Mouse (Mus musculus): Measurements from ENCODE around the gene Spata45. TPM values are rescaled to one million over a fixed set of nuclear protein-coding genes. Genes with fewer than 3 reads are reported as not detected.
"Not testable (repeated sequence)": the region's sequence is repeated elsewhere in the genome, so short reads cannot be mapped to it uniquely, and the experiment has no call there.

Spata45 gene
- polyA plus RNA-seq, 1 experiment from 2014 or later, result not detected

- Histone ChIP-seq H3K27ac (no peak overlapping the region), H3K36me3 (0 out of 2 replicates have a peak, but pooled peaks cover 5% of the 10 kb centered on the region), H3K4me2 (no peak overlapping the region), H3K9ac (no peak overlapping the region), H3K9me3 (no peaks in the 10 kb centered on the region), H3K27me3 (no peaks in the 10 kb centered on the region), H3K4me3 (no peak overlapping the region), H3K4me1 (peaks cover 10% of the 10 kb centered on the region)
- 40% methylated on average over 7 of the region's 7 CpGs for WGBS
- no peak for ATAC-seq (ENCODE audit: insufficient number of reproducible peaks, low FRiP score, low TSS enrichment, low read depth)
Observed at GRCm38 (mm10) chr1:191021016-191021415, 15.4 kb upstream of the Spata45 start.

- H3K36me3 ChIP-seq, result 0 out of 2 replicates have a peak, but pooled peaks cover 5% of the 10 kb centered on the region
- no peaks in the 10 kb centered on the region for H3K27me3 ChIP-seq
- H3K4me1 ChIP-seq, result peaks cover 17% of the 10 kb centered on the region
- no peak for ATAC-seq (ENCODE audit: insufficient number of reproducible peaks, low FRiP score, low TSS enrichment, low read depth)
- H3K27ac ChIP-seq, result no peak overlapping the region
- H3K4me3 ChIP-seq, result no peak overlapping the region
- no peaks in the 10 kb centered on the region for H3K9me3 ChIP-seq
- no peak overlapping the region for H3K4me2 ChIP-seq
- whole genome bisulfite sequencing, result 64% methylated on average over 2 of the region's 2 CpGs
- H3K9ac ChIP-seq, result no peak overlapping the region
Observed at GRCm38 (mm10) chr1:191023140-191023539, 13.3 kb upstream of the Spata45 start.

- not testable (repeated sequence) for H3K9me3 ChIP-seq; ATAC-seq (ENCODE audit: insufficient number of reproducible peaks, low FRiP score, low TSS enrichment, low read depth); H3K27ac ChIP-seq; H3K4me2 ChIP-seq; H3K4me3 ChIP-seq; H3K9ac ChIP-seq; H3K27me3 ChIP-seq; H3K36me3 ChIP-seq
- H3K4me1 ChIP-seq, result peaks cover 17% of the 10 kb centered on the region
- WGBS, result 90% methylated on average over 6 of the region's 6 CpGs
Observed at GRCm38 (mm10) chr1:191023806-191024205, 12.6 kb upstream of the Spata45 start.

GRCm38 (mm10) chr1:191025016-191026012 lies 11.1 kb upstream of the Spata45 start:
- H3K9ac ChIP-seq, result peak overlapping the region; percentile 77
- H3K27me3 ChIP-seq, result no peaks in the 10 kb centered on the region
- peak; percentile 21 for ATAC-seq (ENCODE audit: insufficient number of reproducible peaks, low FRiP score, low TSS enrichment, low read depth)
- 3% methylated on average over 60 of the region's 69 CpGs for WGBS
- H3K4me3 ChIP-seq, result peak overlapping the region; percentile 83
- H3K9me3 ChIP-seq, result no peaks in the 10 kb centered on the region
- H3K4me1 ChIP-seq, result peaks cover 17% of the 10 kb centered on the region
- peak overlapping the region; percentile 93 for H3K4me2 ChIP-seq
- 0 out of 2 replicates have a peak, but pooled peaks cover 2% of the 10 kb centered on the region for H3K36me3 ChIP-seq
- peak overlapping the region; percentile 75 for H3K27ac ChIP-seq

GRCm38 (mm10) chr1:191026021-191026713 lies 10.3 kb upstream of the Spata45 start, which contains the start of gene Flvcr1:
Gene Flvcr1, minus strand, starts transcription at chr1:191026158.
- Histone ChIP-seq H3K36me3 (0 out of 2 replicates have a peak, but pooled peaks cover 2% of the 10 kb centered on the region), H3K9me3 (no peaks in the 10 kb centered on the region), H3K9ac (peak within 1 kb of the TSS; percentile 77), H3K27me3 (no peaks in the 10 kb centered on the region), H3K4me2 (peak within 1 kb of the TSS; percentile 93), H3K4me1 (peaks cover 17% of the 10 kb centered on the region), H3K4me3 (peak within 1 kb of the TSS; percentile 83), H3K27ac (peak within 1 kb of the TSS; percentile 82)
- under 1% methylated on average over 50 of the region's 50 CpGs for WGBS
- ATAC-seq (ENCODE audit: insufficient number of reproducible peaks, low FRiP score, low TSS enrichment, low read depth), result peak; percentile 99

GRCm38 (mm10) chr1:191030182-191030581 lies 6.3 kb upstream of the Spata45 start:
- peaks cover 11% of the 10 kb centered on the region for H3K4me1 ChIP-seq
- no peaks in the 10 kb centered on the region for H3K27me3 ChIP-seq
- no peak overlapping the region for H3K9ac ChIP-seq
- 66% methylated on average over 10 of the region's 10 CpGs for WGBS
- H3K9me3 ChIP-seq, result no peaks in the 10 kb centered on the region
- H3K4me2 ChIP-seq, result no peak overlapping the region
- H3K36me3 ChIP-seq, result no peaks in the 10 kb centered on the region
- no peak overlapping the region for H3K4me3 ChIP-seq
- H3K27ac ChIP-seq, result no peak overlapping the region
- ATAC-seq (ENCODE audit: insufficient number of reproducible peaks, low FRiP score, low TSS enrichment, low read depth), result no peak

GRCm38 (mm10) chr1:191030922-191031425 lies 5.5 kb upstream of the Spata45 start:
- not testable (repeated sequence) for ATAC-seq (ENCODE audit: insufficient number of reproducible peaks, low FRiP score, low TSS enrichment, low read depth); H3K4me1 ChIP-seq; H3K4me2 ChIP-seq; H3K4me3 ChIP-seq; H3K36me3 ChIP-seq; H3K9me3 ChIP-seq; H3K27ac ChIP-seq; H3K9ac ChIP-seq; H3K27me3 ChIP-seq
- 71% methylated on average over 6 of the region's 6 CpGs for WGBS

GRCm38 (mm10) chr1:191035649-191036048 lies 790 bp upstream of the Spata45 start:
- Histone ChIP-seq H3K9me3 (no peaks in the 10 kb centered on the region), H3K4me1 (no peaks in the 10 kb centered on the region), H3K27me3 (no peaks in the 10 kb centered on the region), H3K4me3 (no peak overlapping the region), H3K4me2 (no peak overlapping the region), H3K9ac (no peak overlapping the region), H3K36me3 (no peaks in the 10 kb centered on the region), H3K27ac (no peak overlapping the region)
- ATAC-seq (ENCODE audit: insufficient number of reproducible peaks, low FRiP score, low TSS enrichment, low read depth), result no peak
- 46% methylated on average over 4 of the region's 4 CpGs for WGBS

GRCm38 (mm10) chr1:191037999-191038398 lies 1.6 kb downstream of the Spata45 start:
- Histone ChIP-seq H3K4me3 (no peak overlapping the region), H3K4me1 (no peaks in the 10 kb centered on the region), H3K27ac (no peak overlapping the region), H3K9me3 (no peaks in the 10 kb centered on the region), H3K27me3 (no peaks in the 10 kb centered on the region), H3K36me3 (no peaks in the 10 kb centered on the region), H3K9ac (no peak overlapping the region), H3K4me2 (no peak overlapping the region)
- no peak for ATAC-seq (ENCODE audit: insufficient number of reproducible peaks, low FRiP score, low TSS enrichment, low read depth)
- WGBS, result 88% methylated on average over 4 of the region's 4 CpGs

- no peak for ATAC-seq (ENCODE audit: insufficient number of reproducible peaks, low FRiP score, low TSS enrichment, low read depth)
- Histone ChIP-seq H3K4me1 (no peaks in the 10 kb centered on the region), H3K9me3 (no peaks in the 10 kb centered on the region), H3K4me2 (no peak overlapping the region), H3K27ac (no peak overlapping the region), H3K4me3 (no peak overlapping the region), H3K36me3 (no peaks in the 10 kb centered on the region), H3K27me3 (no peaks in the 10 kb centered on the region), H3K9ac (no peak overlapping the region)
Observed at GRCm38 (mm10) chr1:191041352-191041751, 4.9 kb downstream of the Spata45 start.

- Histone ChIP-seq H3K4me1 (no peaks in the 10 kb centered on the region), H3K9ac (no peak overlapping the region), H3K4me2 (no peak overlapping the region), H3K27me3 (no peaks in the 10 kb centered on the region), H3K4me3 (no peak overlapping the region), H3K9me3 (no peaks in the 10 kb centered on the region), H3K27ac (no peak overlapping the region), H3K36me3 (no peaks in the 10 kb centered on the region)
- 80% methylated on average over 5 of the region's 5 CpGs for WGBS
- ATAC-seq (ENCODE audit: insufficient number of reproducible peaks, low FRiP score, low TSS enrichment, low read depth), result no peak
Observed at GRCm38 (mm10) chr1:191042106-191042505, 5.7 kb downstream of the Spata45 start.

- Histone ChIP-seq H3K4me1 (no peaks in the 10 kb centered on the region), H3K4me2 (no peak overlapping the region), H3K27me3 (no peaks in the 10 kb centered on the region), H3K36me3 (no peaks in the 10 kb centered on the region), H3K27ac (no peak overlapping the region), H3K9me3 (no peaks in the 10 kb centered on the region), H3K4me3 (no peak overlapping the region), H3K9ac (no peak overlapping the region)
- WGBS, result 73% methylated on average over 3 of the region's 3 CpGs
- no peak for ATAC-seq (ENCODE audit: insufficient number of reproducible peaks, low FRiP score, low TSS enrichment, low read depth)
Observed at GRCm38 (mm10) chr1:191042688-191043087, 6.2 kb downstream of the Spata45 start.
